Mouse (Mus musculus) liver, adult 2 months (tissue): ENCODE measurements around the gene Lxn.

ENCODE experiments used
- CTCF ChIP-seq: fragments of 200-500 bp; IDR thresholded peaks from 2 replicates; pipeline ENCODE4 v1.5.1; 2011; ENCODE audit warnings: low read depth, low read length, control low read depth
- POLR2A ChIP-seq: fragments of 200-500 bp; IDR thresholded peaks from 2 replicates; pipeline ENCODE4 v1.6.1; 2011; ENCODE audit warnings: low read length, control low read depth; ENCODE audit not compliant: insufficient read depth; ENCODE audit errors: extremely low read depth

GRCm38 (mm10) chr3:67459881-67460280, 3.8 kb downstream of the Lxn start:
- TF ChIP-seq POLR2A (no peak), CTCF (no peak)
